Mouse (Mus musculus) lung, embryonic 16.5 days (tissue): ENCODE measurements around the gene Zfp385b. TPM values are rescaled to one million over a fixed set of nuclear protein-coding genes. Genes with fewer than 3 reads are reported as not detected.

Experiments
- ATAC-seq: fragments of 200-750 bp; cut with Nextera tagmentation; 2 replicates; pipeline ENCODE4 v1.8.0; 2017; ENCODE audit warnings: low read depth, mild to moderate bottlenecking, moderate library complexity
- H3K27ac ChIP-seq: fragments of 300-500 bp; sonication (generic); 2 replicates; pipeline ENCODE4 v1.5.1; 2014; ENCODE audit warnings: mild to moderate bottlenecking, control low read depth, low read length
- H3K27me3 ChIP-seq: fragments of 300-500 bp; sonication (generic); 2 replicates; pipeline ENCODE4 v1.6.1; 2014; ENCODE audit warnings: low read depth, low read length, mixed read lengths; ENCODE audit not compliant: control insufficient read depth, insufficient read depth
- H3K36me3 ChIP-seq: fragments of 300-500 bp; sonication (generic); 2 replicates; pipeline ENCODE4 v1.6.1; 2014; ENCODE audit warnings: low read length; ENCODE audit not compliant: control insufficient read depth, insufficient read depth
- H3K4me1 ChIP-seq: fragments of 300-500 bp; sonication (generic); replicated peaks from 2 replicates; pipeline ENCODE4 v1.6.1; 2014; ENCODE audit warnings: low read length, mixed read lengths; ENCODE audit not compliant: control insufficient read depth, insufficient read depth
- H3K4me2 ChIP-seq: fragments of 300-500 bp; sonication (generic); 2 replicates; pipeline ENCODE4 v1.6.1; 2014; ENCODE audit warnings: low read depth, low read length, control low read depth
- H3K4me3 ChIP-seq: fragments of 300-500 bp; sonication (generic); 2 replicates; pipeline ENCODE4 v1.5.1; 2014; ENCODE audit warnings: mild to moderate bottlenecking, low read length, control low read depth
- H3K9ac ChIP-seq: fragments of 300-500 bp; sonication (generic); 2 replicates; pipeline ENCODE4 v1.6.1; 2014; ENCODE audit warnings: low read length, control low read depth
- H3K9me3 ChIP-seq: fragments of 300-500 bp; sonication (generic); 2 replicates; pipeline ENCODE4 v1.6.1; 2016; ENCODE audit warnings: low read length; ENCODE audit not compliant: control insufficient read depth
- WGBS: fragments of 180-500 bp; shearing (Covaris S2); extraction: QIAGEN DNeasy Blood & Tissue Kit; methylation state at CpG from one replicate; pipeline ENCODE4 v1.1.7; 2014; 5-methylcytosine and 5-hydroxymethylcytosine counted together
- polyA plus RNA-seq: library from polyadenylated mRNA; unstranded; fragments of >200 nt; fragmentation: Nextera tagmentation; extraction: Ambion mirVana; gene quantifications from 2 replicates; pipeline ENCODE4 v1.2.1, GENCODE M21; 2015

Gene Zfp385b
- polyA plus RNA-seq, 1 experiment from 2014 or later = 7.0 TPM

DNA sequence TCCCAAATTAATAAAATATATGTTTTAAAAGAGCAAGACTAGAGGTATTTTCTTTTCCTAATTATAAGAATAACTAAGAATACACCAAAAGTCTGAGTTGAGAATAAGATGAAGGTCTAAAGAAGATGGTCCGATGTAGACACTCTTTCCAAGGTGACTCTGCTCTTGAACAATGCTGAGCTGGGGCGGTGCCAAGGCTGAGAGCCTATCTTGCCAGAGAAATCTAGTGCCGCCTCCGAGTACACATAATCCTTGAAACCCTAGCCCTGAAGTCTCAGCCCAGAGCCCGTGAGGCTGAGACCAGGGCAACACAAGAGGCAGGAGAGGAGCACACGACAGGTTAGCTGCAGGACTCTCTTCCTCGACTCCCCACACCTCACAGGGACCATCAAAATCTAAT, 323.4 kb downstream of the Zfp385b start:
- no peak for ATAC-seq
- H3K36me3 ChIP-seq = no peaks in the 10 kb centered on the region
- H3K4me1 ChIP-seq = peaks cover 3% of the 10 kb centered on the region; the same call in 1 of the 2 replicates

DNA sequence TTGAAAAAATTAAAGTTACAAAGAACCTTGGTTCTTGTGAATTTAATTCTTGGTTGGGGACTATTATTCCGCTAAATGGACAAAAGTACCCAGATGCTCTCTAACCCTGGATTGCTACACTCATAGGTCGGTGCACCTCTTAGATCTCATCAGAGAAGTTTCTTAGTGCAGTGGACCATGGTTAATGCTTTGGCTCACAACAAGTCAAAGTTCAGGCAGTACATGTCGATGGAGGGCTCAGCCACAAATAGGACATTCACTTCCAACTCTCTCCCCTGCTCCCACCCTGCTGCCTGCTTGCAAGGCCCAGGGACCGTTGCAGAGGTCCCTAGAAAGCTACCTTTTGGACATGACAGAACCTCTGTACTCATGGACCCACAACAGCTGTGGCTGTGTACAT, 324.1 kb downstream of the Zfp385b start:
- ATAC-seq = no peak
- no peak overlapping the region for H3K9ac ChIP-seq
- H3K9me3 ChIP-seq = no peaks in the 10 kb centered on the region

More for the DNA sequence above, 323.4 kb downstream of the Zfp385b start:
- Histone ChIP-seq H3K4me2 (no peak overlapping the region), H3K9me3 (no peaks in the 10 kb centered on the region), H3K9ac (no peak overlapping the region), H3K27ac (no peak overlapping the region), H3K27me3 (no peaks in the 10 kb centered on the region), H3K4me3 (no peak overlapping the region)
- WGBS = 74% methylated on average over 7 of the region's 7 CpGs

DNA sequence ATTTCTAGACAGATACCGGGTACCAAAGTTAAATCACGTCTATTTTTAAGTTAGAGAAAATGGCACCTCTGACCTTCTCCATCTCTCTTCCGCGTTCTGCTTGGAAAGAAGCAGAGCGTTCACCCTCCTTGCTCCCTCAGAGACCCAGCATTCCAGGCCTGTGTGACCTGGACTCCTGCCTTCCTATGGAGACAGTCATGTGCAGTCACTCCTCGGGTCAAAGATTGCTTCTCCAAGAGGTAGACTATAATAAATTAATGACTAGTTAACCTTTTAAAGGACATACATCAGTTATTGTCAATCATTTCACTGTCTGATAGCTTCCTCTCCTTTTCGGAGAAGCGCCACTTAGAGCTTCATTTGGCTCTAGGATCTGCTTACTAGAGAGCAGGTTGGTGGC, 325.7 kb downstream of the Zfp385b start:
- ATAC-seq = no peak
- H3K4me2 ChIP-seq = no peak overlapping the region
- H3K27ac ChIP-seq = no peak overlapping the region
- H3K4me1 ChIP-seq = no peaks in the 10 kb centered on the region
- WGBS = 92% methylated on average over 8 of the region's 8 CpGs
- H3K27me3 ChIP-seq = no peaks in the 10 kb centered on the region
- no peaks in the 10 kb centered on the region for H3K9me3 ChIP-seq
- no peak overlapping the region for H3K9ac ChIP-seq
- no peak overlapping the region for H3K4me3 ChIP-seq
- no peaks in the 10 kb centered on the region for H3K36me3 ChIP-seq

More for the DNA sequence above, 324.1 kb downstream of the Zfp385b start:
- no peaks in the 10 kb centered on the region for H3K27me3 ChIP-seq
- H3K27ac ChIP-seq = no peak overlapping the region
- H3K4me3 ChIP-seq = no peak overlapping the region
- WGBS = 83% methylated on average over 4 of the region's 4 CpGs
- peaks cover 3% of the 10 kb centered on the region; the same call in 1 of the 2 replicates for H3K4me1 ChIP-seq
- H3K36me3 ChIP-seq = no peaks in the 10 kb centered on the region
- no peak overlapping the region for H3K4me2 ChIP-seq

DNA sequence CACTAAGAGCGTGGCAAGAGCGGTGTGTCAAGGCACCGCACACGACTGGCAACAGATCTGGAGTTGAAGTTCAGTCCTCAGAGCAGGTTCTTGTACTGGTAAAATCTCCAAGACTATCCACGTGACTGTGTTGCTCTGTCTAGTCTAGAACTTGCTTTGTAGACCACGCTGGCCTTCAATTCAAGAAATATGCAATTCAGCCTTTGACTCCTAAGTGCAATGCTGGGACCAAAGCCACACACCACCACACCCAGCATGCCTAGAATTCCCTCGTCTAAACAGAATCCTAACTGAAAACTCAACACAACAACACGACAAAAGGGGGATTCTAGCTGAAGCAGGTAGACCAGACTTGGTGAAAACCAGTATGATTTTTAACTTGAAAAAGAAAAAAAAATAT, 332.3 kb downstream of the Zfp385b start:
- no peak overlapping the region for H3K4me2 ChIP-seq
- ATAC-seq = 0 out of 2 replicates have a peak, but pooled peaks have one; percentile 41
- no peak overlapping the region for H3K9ac ChIP-seq
- WGBS = 65% methylated on average over 8 of the region's 8 CpGs
- H3K9me3 ChIP-seq = no peaks in the 10 kb centered on the region
- no peaks in the 10 kb centered on the region for H3K27me3 ChIP-seq
- H3K27ac ChIP-seq = no peak overlapping the region
- H3K4me1 ChIP-seq = no peaks in the 10 kb centered on the region
- H3K36me3 ChIP-seq = no peaks in the 10 kb centered on the region
- H3K4me3 ChIP-seq = no peak overlapping the region

DNA sequence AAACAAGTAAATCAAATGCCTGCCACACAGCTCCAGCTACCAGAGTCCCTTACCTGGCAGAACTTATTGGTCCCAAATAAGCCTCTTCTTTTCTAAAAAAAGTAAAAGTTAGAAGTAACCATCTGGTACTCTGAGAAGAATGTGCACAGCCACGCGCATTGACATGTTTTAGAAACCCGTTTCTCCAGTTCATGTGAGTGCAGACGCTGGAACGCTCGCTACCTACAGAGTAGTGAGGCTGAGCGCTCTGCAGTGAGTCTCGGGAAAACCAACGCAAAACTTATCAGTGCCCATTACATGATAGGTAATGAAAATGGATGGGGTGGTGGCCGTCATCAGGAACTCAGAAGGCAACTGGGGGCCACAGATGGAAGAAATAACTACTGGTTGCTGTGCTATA, 338.2 kb downstream of the Zfp385b start:
- H3K4me2 ChIP-seq = no peak overlapping the region
- no peak overlapping the region for H3K27ac ChIP-seq
- no peaks in the 10 kb centered on the region for H3K4me1 ChIP-seq
- H3K9me3 ChIP-seq = no peaks in the 10 kb centered on the region
- no peaks in the 10 kb centered on the region for H3K36me3 ChIP-seq
- H3K27me3 ChIP-seq = no peaks in the 10 kb centered on the region
- H3K9ac ChIP-seq = no peak overlapping the region
- no peak overlapping the region for H3K4me3 ChIP-seq
- WGBS = 64% methylated on average over 10 of the region's 10 CpGs
- ATAC-seq = no peak

DNA sequence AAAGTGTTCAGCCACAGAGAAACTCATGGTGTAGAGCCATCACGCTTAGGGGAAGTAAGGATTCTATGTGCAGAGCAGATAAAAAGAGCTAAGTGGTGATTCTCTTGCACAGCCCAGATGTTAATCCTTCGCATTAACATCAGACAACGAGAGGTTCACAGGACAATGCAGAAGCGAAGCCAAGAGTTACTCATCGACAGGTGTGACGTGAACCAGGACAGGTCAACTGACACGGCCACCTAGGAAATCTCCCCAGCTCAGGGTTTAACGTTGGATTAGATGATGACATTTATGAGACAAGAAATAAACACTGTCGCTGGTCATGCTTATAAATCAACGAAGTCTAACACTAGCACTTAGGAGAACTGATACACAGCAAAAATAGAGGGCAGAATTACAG, 341.9 kb downstream of the Zfp385b start:
- no peak for ATAC-seq

DNA sequence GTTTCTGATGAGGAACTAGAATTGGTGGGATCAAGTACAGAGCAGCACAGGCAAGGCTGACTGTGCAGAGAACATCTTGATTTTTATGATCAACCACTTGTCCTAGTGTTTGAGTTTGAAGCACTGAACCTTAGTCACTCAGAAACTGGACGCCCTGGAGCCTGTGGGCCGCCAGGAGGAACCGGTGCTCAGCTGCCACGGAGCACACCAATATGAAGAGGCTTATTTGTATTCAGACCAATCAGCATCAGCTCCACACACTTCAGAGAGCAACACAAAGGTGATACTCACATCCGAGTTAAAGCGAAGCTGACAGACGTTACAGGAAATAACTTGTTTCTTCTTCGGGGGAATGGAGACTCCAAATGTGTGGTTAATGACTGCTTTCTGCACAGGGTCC, 343.0 kb downstream of the Zfp385b start:
- H3K27ac ChIP-seq = no peak overlapping the region
- 49% methylated on average over 8 of the region's 8 CpGs for WGBS
- H3K4me2 ChIP-seq = no peak overlapping the region
- no peaks in the 10 kb centered on the region; the same call in 1 of the 2 replicates for H3K36me3 ChIP-seq
- no peaks in the 10 kb centered on the region for H3K27me3 ChIP-seq
- H3K9me3 ChIP-seq = peaks cover 2% of the 10 kb centered on the region; the same call in 1 of the 2 replicates
- H3K4me3 ChIP-seq = no peak overlapping the region
- H3K4me1 ChIP-seq = no peaks in the 10 kb centered on the region
- no peak overlapping the region for H3K9ac ChIP-seq
- no peak for ATAC-seq

More for the DNA sequence above, 341.9 kb downstream of the Zfp385b start:
- 50% methylated on average over 10 of the region's 10 CpGs for WGBS
- H3K27me3 ChIP-seq = no peaks in the 10 kb centered on the region
- peaks cover 2% of the 10 kb centered on the region; the same call in 1 of the 2 replicates for H3K9me3 ChIP-seq
- no peak overlapping the region for H3K9ac ChIP-seq
- H3K4me2 ChIP-seq = no peak overlapping the region
- no peak overlapping the region for H3K27ac ChIP-seq
- no peaks in the 10 kb centered on the region for H3K4me1 ChIP-seq
- H3K36me3 ChIP-seq = no peaks in the 10 kb centered on the region; the same call in 1 of the 2 replicates
- H3K4me3 ChIP-seq = no peak overlapping the region

DNA sequence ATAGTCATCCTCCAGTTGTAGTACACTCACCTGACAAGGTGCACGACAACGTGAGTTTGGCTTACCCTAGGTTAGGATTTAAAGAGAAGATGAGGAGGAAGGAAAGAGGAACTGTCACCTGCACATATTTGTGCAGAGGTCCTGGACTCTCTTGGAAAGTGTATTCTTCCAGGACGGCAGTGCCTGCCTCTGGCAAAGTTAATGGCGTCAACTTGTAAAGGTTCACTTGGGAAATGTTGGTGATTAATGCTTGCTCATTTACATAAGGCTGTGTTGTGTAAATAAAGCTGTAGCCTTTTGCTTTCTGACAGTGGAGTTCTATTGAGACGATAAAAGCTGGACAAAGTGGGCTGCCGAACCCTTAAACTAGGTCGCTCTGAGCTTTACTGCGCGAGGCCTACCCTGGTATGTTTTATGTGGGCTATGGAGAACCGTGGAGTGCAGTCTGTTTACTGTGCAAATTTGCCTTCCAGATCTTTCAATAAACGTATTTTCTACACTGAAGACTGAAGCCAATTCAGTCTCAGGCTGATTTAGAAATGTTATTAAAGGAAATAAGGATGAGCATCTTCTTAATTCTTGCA, 347.1 kb downstream of the Zfp385b start:
- Histone ChIP-seq H3K4me2 (no peak overlapping the region), H3K4me1 (no peaks in the 10 kb centered on the region), H3K27ac (no peak overlapping the region), H3K9ac (no peak overlapping the region), H3K36me3 (no peaks in the 10 kb centered on the region; the same call in 1 of the 2 replicates), H3K9me3 (peaks cover 2% of the 10 kb centered on the region; the same call in 1 of the 2 replicates), H3K27me3 (no peaks in the 10 kb centered on the region), H3K4me3 (no peak overlapping the region)
- WGBS = 51% methylated on average over 11 of the region's 11 CpGs
- no peak for ATAC-seq

DNA sequence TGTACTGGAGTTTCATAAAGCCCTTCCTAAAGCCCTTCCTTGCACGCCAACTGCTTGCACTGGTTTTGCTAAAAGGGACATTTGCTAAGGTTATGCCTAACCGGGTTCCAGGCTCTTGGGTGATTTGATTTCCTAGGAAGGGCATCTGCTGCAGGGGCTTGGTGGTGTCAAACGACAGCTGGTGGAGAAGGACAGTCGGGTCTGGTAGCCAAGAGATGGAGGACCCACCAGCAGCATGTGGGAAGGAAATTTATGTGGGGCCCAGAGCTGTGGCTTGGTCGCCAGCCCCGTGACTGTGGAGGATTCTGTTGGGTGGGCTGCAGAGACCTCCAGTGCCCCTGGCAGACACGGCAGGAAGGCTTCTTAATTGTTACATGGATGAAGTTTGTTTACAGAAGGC, 348.7 kb downstream of the Zfp385b start:
- H3K27me3 ChIP-seq = no peaks in the 10 kb centered on the region
- H3K4me1 ChIP-seq = no peaks in the 10 kb centered on the region
- no peak overlapping the region for H3K4me3 ChIP-seq
- no peak overlapping the region for H3K9ac ChIP-seq
- no peak overlapping the region for H3K27ac ChIP-seq
- no peak for ATAC-seq
- H3K36me3 ChIP-seq = no peaks in the 10 kb centered on the region; the same call in 1 of the 2 replicates
- peaks cover 2% of the 10 kb centered on the region; the same call in 1 of the 2 replicates for H3K9me3 ChIP-seq
- 64% methylated on average over 7 of the region's 7 CpGs for WGBS
- H3K4me2 ChIP-seq = no peak overlapping the region
